Mouse (Mus musculus): ENCODE data around the gene Serpina1f.
"Not testable (repeated sequence)": the region's sequence is repeated elsewhere in the genome, so short reads cannot be mapped to it uniquely, and the experiment has no call there.

GRCm38 (mm10) chr12:103735566-103735965 lies 40.2 kb upstream of the Serpina1f start:
- TF ChIP-seq CTCF (IDR thresholded peaks at IDR 0.05; ENCODE audit: low read depth, low read length); EP300 (IDR thresholded peaks at IDR 0.05; ENCODE audit: insufficient read depth, low read depth, low read length): not testable (repeated sequence)

All from ES-Bruce4 (cell line).